Mouse (Mus musculus) testis, adult 2 months (tissue): ENCODE results near the gene Rsu1.

ENCODE experiments used
- CTCF ChIP-seq: fragments of 200-500 bp; IDR thresholded peaks from 2 replicates; pipeline ENCODE4 v1.5.1; 2012; ENCODE audit warnings: low read depth, mild to moderate bottlenecking, inconsistent platforms, low read length, moderate library complexity; ENCODE audit not compliant: control insufficient read depth, insufficient read depth, insufficient replicate concordance
- POLR2A ChIP-seq: fragments of 200-500 bp; IDR thresholded peaks from 2 replicates; pipeline ENCODE4 v1.6.1; 2012; ENCODE audit warnings: low read depth, mild to moderate bottlenecking, inconsistent platforms, low read length, moderate library complexity; ENCODE audit not compliant: control insufficient read depth

DNA sequence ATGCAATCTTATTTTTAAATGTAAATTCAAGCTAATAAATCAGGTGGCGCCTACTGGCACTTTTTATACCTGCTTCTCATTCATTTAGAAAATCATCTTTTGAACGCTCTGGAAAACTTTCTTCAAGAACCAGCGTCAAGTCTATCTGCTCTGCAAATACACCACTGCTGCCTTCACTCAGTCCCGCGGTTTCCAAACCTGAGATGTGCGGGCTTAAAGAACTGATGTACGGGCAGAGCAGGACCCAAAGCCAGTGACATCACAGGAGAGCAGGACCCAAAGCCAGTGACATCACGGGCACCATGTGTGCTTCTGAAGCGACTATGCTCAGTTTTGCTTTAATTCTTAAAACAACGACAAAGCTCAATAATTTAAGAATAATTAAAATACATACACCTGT, 36.4 kb downstream of the Rsu1 start:
- TF ChIP-seq CTCF (no peak), POLR2A (no peak)
